Mouse (Mus musculus): ENCODE measurements at regions not wholly inside any gene's neighbourhood (a gene's known extent, or its start where the extent isn't known, plus 50 kb on each side); places are given as distances from the start of the nearest gene placed in this dataset.
A peak's percentile ranks its signal among the peaks of the same experiment; 100 is the strongest.

DNA sequence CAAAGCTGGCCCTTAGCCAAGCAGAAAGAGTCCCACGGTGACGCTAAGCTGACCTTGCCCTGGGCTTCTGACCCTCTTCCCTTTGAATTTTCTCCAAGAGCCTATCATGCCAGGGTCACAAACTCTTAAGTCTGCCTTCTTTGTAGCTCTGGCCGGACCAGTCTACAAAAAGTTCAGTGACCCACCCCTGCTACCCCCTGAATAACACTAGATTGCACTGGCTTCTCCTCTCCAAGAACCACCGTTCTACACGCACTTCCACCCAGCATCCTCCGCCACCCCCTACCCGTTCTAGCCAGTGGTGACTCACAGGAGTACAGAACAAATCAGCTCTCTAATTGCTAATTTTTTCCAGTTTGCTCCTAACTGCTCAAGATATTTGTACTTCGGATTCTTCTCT lies 325.0 kb downstream of the Tns1 start:
- no peak for DNase-seq (ENCODE audit: low read depth, low spot score)

DNA sequence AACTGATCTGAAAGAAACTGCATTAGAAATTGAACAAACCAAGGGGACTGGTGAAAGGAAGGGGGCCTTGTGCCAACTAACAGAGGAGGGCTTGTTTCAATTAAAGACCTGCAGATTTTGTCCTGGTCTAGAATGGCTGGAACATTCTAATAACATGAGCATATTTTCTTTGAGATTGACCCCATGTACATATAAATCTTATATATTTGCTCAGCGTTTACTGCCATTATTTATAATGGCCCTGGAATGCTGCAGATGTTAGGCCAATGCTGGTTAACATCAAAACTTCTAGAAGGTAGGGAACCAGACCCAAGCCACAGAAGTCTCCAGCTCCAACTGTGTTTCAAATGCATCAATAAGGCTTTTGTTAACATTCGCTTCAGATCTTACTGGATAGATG lies 326.4 kb downstream of the Tns1 start:
- DNase-seq (ENCODE audit: low read depth, low spot score): no peak

DNA sequence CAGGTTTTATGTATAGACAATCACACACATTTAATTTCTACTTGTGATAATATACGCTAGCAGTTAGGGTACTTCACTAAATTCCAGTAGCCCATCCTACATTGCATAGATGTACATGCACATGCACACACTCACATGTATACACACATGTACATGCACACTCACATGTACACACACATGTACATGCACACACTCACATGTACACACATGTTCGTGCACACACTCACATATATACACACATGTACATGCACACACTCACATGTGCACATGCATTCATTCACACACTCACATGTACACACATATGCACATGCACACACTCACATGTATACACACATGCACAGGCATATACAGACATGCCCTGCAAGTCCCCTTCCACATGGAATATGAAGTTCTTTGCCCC lies 326.8 kb downstream of the Tns1 start:
- no peak for DNase-seq (ENCODE audit: low read depth, low spot score)

DNA sequence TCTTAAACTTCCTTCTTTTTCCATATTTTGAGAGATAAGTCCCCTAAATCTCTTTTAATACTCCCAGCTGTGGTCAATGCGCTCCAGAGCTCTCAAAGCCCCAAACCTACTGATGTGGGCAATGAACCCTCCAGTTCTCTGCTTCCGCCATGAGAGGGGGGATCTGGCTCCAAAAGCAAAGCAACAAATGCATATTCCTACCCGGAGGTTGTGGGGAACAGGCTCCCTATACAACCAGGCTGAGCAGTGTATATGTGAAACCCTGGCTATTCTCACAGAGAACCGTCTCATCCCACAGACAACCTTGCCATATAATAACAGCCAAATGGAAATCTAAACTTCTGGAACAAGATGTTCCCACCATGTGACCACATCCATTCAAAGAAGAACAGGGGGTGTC lies 330.4 kb downstream of the Tns1 start:
- DNase-seq (ENCODE audit: low read depth, low spot score): no peak

DNA sequence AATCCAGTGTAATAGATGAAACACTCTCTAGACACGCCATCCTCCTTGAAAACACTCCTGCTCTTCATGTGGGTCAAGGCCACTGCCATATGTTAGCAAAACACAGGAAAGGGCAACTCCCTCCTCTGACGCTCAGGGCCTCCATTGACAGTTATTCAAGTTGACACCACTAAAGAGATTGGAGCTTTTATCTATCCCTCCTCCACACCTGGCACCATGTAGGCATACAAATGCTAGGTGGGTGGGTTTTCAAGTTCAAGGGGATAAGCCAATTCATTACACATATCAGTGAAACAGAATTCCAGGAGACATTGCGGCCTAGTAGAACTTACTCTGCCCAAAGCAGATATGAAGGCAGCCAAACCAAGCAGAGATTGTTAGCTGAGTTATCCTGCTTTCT lies 331.0 kb downstream of the Tns1 start:
- DNase-seq (ENCODE audit: low read depth, low spot score): no peak

DNA sequence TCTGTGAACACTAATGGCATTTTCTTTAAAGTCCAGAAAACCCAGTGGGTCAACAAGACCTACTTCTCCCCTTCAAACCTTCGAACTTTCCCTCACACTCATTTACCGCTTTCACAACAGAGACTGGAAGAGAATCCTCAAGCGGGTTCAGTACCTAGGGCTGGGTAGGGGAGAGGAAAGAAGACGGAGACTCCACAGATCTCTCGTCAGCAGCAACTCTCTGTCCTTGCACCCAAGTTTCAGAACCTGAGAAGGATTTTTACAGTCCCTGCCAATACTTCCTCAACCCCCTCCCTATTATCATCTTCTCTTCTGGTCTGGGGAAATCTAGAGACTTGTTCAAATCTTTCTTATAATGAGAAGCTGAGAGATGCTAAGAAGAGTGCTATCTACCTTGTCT lies 331.9 kb downstream of the Tns1 start:
- no peak for DNase-seq (ENCODE audit: low read depth, low spot score)

DNA sequence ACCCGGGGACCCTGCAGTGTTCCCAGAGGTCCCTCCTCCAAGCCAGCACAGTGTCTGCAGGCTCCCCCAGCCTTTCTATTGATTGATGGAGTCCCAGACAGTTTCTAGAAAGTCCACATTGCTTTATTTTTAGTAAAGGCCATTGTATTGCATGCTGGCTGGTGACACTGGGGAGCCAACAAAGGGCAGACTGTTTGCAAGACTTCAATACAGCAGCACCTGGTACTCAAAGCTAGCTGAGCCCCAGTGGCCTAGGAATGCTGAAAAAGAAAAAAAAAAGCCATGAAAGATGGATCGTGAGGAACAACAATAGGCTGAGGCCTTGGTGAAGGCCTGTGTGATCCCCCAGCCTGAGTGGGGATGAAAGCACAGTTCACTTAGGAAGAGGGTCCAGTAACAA lies 336.6 kb downstream of the Tns1 start:
- DNase-seq (ENCODE audit: low read depth, low spot score): no peak

DNA sequence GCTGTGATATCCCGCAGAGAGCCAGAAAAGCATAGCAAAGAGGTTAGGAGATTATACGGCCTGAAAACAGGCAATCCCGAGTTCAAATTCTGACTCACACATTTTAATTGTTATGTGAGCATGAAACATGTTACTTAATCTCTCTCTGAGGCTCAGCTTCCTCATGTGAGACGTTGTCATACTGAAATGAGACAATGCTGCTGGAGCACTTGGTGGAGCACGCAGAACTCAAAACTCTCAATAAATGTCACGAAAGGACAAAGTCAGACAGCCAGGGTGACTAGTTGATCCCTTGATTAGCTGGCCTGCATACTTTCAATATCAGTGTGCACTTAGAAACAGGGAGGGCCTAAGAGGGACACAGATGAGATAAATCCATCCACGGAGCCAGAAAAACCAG lies 337.0 kb downstream of the Tns1 start:
- no peak for DNase-seq (ENCODE audit: low read depth, low spot score)

DNA sequence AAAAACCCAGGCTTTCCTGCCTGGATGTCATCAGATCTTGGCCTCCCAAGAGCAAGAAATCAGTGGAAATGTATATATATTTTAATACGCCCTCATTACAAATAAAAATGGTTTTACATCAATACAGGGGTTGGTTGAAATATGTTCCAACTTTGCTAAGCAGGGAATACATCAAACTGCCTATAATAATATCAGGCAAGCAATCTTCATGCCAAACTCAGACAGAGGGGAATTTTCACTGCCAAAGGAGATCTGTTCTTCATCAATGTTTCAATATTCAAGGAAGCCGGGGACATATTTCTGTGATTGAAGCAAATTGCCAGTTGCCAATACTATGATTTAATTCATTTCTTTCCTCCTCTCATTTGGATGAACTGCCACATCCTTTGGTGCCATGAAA lies 340.9 kb downstream of the Tns1 start:
- no peak for DNase-seq (ENCODE audit: low read depth, low spot score)

DNA sequence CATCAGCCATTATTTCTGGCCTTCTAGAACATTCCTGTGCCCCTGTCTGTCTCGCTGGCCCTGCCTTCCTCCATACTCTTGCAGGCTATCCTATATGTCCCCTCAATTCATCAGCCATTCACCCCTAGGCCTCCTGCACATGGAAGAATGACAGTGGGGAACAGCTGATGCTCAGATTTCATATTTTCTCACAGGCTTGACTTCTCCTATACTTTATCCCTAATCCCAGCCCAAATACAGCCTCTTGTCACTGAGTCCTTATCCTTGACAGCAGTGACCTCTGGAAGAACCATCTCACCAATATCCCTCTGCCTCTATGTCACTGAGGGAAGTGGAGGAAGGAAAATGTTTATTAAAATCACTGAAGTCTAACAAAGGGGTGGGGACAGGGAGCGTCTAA lies 341.4 kb downstream of the Tns1 start:
- no peak for DNase-seq (ENCODE audit: low read depth, low spot score)

DNA sequence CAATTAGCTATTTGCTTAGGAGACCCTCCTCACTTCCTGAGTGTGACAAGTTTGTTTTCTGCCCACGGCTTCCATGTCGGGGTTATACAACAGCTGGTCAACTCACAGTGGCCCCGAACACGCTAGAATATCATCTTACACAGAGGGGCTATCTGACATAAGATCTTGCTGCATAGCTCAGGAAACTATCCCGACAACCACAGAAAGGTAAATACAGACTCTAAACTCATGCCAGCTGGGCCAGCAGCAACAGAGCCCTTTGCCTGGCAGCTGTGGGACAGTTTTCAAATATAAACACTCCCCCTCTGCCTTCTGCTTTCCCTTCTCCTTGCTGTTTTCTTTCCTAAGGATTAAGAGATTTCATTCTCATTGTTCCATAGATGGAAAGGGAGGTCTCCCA lies 352.5 kb downstream of the Tns1 start:
- DNase-seq (ENCODE audit: low read depth, low spot score): no peak

DNA sequence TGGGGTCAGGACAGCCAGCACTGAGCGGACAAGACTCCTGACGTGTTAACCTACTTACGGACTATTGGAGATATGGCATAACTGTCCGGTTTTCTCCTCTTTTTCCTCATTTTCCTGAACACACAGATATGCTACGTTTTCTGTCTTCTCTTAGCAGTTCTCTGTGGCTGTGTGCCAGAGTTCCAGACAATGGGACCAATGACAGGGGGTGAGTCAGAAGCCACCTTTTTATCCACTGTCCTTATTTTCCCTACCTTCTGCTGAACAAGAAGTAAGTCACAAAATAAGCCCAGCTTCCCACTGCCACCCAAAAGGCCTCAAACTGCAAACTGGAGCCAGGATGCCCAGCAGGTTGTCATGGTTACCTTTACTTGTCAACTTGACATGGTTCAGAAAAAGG lies 353.6 kb downstream of the Tns1 start:
- DNase-seq (ENCODE audit: low read depth, low spot score): no peak

DNA sequence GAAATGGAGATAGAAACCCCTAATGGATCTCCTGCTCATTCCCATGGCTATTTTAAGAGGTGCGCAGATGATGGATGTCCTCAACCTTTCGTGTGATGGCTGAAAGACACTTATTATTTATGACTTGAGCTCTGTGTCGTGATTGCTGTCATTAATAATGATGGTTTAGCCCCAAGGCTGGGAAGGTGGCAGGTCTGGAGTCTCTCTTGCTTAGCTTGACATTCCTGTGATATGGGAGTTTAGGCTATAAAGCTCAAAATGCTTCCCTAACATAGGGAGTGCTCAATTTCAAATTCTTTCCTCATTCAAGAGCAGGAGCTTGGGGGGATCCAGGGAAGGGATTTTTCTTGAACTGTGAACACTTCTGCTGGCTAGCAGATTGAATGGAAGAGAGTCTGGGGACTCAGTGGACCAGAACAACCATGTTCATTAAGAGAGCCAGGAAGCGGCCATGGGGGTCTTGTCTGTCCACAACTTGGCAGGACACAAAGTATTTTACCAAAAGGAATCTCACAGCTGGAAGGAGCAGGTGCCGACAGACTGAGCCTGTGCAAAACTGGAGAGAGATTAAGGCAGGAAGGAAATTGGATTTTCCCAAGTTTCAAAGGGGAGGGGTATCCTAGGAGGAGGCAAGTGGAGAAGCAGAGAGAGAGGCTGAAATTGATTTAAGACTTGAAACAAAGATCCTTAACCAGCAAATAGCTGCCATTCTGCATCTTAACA lies 359.5 kb downstream of the Tns1 start:
- DNase-seq (ENCODE audit: low read depth, low spot score): no peak

DNA sequence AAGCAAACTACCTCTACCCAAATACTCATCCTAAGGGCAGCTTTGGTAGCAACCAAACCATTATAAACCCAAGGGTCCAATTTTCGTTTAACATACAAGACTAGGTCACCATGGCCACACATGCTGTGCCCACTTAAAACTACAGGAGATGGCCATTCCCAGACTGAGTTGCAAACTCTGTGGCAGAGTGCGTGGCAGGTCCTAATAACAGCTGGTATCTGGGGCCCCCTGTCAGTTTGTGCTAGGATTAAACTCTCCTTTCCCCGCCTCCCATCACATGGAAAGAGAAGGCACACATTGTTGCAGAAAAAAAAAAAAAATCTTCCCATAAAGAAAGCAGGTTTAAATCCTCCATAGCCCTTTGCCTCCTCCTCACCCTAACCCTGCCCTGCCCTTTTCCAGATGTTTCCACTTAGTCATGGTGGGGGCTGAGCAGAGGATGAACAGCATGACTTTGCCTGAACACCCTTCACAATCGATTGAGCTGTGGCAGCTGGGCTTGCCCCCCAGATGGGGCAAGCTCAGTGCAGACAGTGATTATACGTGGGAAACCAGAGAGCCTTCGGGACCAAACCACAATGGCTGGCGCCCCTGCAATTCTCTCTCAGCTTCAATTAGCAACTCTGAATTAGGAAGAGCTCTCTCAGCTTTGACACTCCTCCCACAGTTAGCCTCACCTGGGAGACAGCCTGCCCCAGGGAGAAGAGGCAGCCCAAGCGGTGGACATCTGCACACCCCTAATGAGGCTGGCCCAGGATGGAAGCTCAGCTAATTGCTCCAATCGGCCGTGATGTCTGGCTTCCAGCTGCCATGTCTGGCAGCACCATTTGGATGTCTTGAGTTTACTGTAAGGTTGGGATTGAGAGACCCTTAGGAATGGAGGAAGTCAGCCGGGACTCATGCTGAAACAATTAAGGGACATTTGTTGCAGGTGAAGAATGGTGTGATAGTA lies 365.9 kb downstream of the Tns1 start:
- DNase-seq (ENCODE audit: low read depth, low spot score): peak; percentile 64

DNA sequence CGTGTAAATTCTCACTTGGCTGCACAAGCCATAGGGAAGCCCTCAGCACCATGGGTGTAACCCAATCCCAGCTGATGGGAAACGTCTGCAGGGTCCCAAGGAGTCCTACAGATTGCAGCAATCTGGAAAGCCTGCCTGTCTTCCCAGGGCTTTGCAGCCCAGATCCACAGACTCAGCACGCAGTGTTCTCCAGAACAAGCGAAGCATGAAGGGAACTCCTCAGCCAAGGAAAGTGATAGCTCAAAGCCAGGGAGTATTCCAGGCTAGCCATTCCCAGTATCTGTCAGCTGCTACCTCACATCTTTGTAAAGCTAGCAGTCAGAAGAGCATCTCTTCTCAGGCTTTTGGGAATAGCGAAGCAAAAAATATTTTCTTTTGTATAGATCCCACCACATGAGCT lies 368.5 kb downstream of the Tns1 start:
- DNase-seq (ENCODE audit: low read depth, low spot score): no peak

DNA sequence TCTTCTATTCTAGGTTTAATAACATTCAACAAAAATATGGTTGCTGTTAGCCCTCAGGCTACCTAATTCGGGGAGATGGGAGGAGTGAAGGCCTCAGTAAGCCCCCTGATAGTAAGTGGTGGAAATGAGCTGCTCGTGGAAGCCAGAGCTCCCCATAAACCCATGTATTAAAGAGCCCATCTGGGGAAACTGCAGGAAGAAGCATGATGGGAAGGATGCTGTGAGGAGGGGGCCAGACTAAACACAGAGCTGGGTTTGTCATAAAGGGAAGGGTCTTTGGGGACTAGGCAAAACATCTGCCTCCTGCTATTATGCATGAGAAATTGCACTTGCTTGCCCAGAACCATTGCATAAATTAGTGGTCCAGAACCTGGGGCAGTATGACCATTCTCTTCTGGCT lies 369.3 kb downstream of the Tns1 start:
- no peak for DNase-seq (ENCODE audit: low read depth, low spot score)

DNA sequence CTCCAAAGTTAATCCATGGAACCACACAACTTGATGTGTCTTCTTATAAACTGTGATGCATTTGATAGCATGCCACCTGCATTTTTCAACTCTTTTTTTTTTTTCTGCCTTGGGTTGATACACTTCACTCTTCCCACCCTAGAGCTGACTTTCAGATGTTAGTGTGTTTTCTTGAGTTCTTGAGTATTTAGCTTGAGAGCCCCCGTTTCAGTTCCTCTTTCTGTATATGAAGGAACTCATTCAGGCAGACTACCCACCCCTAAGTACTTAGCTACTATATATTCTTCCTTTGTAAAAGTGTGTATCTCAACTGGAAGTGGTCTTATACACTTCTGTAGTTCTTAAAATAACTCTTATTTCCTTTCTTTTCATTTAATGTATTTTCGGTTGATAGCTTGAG lies 371.1 kb downstream of the Tns1 start:
- no peak for DNase-seq (ENCODE audit: low read depth, low spot score)

DNA sequence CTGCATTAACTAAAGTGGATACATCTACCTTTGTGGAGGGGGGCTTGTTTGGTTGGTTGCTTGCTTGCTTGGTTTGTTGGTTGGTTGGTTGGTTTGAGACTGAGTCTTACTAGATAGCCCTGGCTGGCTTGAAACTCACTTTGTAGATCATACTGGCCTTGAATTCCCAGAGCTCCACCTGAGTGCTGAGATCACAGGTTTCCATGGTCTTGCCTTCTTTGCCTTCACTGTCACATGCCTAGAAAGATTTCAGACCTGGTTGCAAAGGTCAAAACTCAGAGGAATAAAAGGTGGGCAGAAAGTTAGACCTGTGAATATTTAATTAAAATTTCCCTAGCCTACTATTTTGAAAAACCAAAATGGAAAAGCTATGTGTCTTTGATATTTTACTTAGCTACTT lies 375.5 kb downstream of the Tns1 start:
- DNase-seq (ENCODE audit: low read depth, low spot score): no peak

DNA sequence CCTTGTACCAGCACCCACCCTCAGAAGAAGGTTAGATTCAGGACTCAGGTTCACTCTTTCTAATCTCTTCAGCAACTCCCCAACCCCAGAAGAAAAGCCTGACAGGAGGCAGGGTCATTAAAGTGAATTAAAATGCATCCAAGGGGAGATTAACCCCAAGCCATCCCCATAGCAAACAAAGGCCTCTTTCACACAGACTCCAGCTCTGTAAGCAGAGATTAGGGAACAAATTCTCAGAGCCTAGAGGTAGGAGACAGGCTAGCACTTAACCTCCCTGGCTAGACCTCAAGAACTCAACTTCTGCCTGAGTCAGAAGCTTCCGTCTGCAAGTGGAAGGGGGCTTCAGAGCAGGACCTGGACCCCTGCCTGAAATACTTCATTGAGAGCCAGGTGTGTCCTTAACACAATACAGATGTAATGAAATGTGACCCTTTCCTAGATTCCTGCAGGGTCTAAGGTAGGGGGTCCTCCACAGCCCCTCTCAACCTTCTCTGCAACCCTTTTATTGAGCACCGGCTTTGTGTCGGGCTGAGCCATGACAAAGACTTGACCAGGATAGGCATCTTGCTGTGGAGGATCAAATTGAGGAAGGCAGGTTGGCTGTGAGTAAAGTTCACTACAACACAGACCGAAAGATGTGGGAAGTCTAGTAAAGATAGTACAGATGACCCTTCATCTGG lies 379.6 kb downstream of the Tns1 start:
- DNase-seq (ENCODE audit: low read depth, low spot score): no peak

DNA sequence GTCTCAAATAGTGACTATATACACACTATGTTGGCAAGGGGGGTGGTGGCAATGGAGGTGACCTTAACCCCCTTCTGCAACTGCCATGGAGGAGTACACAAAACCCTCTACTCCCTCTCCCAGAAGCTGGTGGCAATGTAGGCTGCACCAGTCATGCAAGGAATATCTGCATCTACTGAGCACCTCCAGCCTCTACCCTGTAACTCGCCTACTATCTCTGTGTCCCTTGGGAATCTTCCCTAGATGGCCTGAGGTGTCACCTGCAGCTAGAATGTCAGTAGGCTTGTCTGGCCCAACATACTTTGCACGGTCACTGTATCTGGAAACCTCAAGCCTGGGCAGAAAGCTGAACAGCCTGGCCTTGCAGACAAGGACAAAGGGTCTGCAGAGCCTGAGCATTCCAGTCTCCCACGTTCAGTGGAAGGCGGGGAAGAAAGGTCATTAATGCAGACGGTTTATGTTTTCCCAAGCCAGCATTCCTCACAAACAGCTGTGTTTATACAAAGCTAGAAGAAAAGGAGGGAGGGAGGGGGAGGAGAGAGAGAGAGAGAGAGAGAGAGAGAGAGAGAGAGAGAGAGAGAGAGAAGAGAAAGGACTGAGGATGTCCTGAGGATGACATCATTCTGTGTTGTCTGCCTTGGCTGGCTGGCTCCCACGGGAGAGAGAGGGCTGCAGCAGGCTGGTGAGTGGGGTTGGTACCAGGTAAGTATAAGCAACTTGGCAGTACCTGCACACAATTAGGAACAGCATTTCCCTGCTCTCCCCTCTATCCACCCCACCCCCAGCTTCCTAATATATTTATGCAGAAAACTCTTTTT lies 380.3 kb downstream of the Tns1 start:
- no peak for DNase-seq (ENCODE audit: low read depth, low spot score)

DNA sequence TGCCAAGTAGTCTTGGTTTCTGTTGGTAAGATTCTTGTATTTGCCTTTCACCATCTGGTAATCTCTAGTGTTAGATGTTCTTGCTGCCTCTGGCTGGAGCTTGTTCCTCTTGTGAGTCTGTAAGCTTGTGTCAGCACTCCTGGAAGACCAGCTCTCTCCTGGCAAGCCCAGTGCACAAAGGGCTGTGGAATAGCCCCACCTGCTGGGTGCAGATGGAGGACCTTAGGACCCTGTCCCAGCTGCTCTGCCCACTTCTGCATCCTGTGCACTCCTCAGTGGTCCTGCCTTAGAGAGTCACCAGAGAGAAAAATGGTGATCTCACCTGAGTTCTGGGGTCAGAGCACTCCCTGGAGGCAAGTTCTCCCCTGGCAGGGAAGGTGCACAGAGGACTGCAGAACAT lies 387.2 kb downstream of the Tns1 start:
- no peak for DNase-seq (ENCODE audit: low read depth, low spot score)

DNA sequence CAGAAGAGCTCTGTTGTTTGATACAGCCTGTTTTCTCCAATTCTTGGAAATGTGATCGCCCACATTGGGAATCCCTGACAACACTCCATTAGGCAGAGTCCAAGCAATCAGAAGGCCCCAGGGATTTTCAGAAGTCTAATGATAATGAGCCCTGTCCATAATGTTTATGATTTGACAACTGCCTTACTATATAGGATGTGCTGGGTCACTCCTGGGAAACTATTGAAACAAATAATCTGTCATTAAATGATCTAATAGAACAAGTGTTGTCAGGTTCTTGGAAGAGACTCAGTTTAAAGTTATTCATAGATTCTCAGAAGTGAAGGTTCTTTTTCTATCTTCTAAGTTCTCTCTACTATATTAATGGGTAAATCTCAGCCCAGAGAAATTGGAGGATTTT lies 395.9 kb downstream of the Tns1 start:
- no peak for DNase-seq (ENCODE audit: low read depth, low spot score)
